Mouse (Mus musculus): ENCODE measurements around the gene Tpte.

Tpte gene

DNA sequence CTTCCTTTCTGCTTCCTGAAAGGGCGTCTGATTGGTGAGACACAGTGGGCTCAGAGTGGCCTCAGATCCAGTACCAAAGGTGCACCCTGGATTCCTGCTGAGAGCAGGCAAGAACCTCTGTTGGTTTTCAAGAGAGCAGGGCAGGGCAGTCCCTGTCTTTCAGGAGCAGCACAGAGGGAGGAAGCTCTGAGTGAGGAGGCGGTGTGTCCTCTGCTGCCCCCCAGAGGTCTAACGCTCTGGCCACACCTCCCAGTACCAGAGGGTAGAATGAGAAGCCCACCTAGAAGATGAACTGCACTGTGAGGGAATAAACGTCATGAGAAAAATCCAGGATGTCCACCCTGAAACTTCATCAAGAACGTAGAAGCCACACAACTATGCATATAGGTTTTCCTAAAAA is 93.7 kb downstream of the Tpte start:
- no peak for DNase-seq (ENCODE audit: low read depth, low spot score)

DNA sequence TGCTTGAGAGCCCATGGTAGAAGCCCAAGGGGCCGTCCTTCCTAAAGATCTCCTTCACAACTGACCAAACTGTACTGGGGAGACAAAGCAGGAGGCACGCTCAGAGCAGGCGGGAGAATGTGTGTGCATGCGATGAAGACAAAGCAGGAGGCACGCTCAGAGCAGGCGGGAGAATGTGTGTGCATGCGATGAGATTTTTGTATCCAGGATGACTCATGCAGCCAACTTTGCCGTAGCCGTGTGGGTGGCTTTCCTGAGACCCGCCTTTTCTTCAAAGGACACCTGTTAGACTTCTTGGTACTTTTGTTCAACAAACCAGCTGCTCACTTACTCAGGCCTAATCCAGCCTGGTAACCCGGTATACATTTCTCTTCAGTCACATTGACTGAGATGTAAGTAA is 97.7 kb downstream of the Tpte start:
- no peak for DNase-seq (ENCODE audit: low read depth, low spot score)

DNA sequence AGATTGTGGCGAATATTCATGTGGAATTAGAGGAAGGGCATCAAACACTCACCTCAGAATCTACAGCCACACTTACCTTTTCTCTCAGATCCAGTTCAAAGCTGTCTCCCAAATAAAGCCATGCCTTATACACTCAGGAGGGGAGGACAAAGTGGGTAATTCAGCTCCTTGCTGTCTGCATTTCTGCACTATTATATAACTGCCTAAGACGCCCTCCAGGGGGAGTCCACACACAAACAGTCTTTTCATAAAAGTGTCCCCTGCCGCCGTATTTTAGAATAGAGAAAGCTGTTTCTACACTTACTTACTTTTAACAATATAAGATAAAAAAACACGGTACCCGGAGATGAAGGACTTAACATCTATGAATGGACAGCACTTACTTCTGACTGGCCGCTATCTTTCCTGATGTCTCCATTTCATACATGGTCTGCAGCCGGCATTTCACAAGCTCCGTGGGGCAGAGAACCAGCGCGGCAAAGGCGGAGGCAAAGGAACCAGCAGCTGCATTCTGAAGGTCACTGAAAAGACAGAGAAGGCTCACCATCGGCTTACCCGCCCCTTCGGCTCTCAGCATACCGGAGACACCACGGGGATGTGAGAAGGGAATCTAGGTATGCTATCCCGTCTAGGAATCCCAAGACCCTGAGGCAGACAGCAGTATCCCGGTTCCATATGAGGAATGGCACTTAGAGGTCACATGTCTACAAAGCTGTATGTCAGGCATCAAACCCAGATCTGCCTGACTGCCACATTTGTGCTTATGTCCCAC is 99.8 kb downstream of the Tpte start:
- DNase-seq (ENCODE audit: low read depth, low spot score): no peak

DNA sequence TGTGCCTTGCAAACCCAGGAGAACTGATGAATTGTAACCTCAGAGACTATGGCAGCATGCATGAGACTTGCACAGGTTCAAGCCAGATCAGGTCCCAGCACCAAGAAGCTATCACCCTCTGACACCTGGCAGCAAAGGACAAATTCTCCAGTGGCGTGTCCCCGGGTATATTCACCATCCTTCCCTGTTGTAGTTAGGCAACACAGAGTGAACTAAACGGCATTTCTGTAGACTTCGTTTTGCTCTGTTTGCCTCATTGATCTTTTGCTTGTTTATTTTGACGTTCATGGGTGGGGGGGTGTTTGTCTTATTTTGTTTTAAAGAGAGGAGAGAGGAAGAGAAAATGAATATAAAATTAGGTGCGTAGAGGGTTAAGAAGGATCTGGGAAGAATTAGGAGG is 101.9 kb downstream of the Tpte start:
- DNase-seq (ENCODE audit: low read depth, low spot score): no peak

DNA sequence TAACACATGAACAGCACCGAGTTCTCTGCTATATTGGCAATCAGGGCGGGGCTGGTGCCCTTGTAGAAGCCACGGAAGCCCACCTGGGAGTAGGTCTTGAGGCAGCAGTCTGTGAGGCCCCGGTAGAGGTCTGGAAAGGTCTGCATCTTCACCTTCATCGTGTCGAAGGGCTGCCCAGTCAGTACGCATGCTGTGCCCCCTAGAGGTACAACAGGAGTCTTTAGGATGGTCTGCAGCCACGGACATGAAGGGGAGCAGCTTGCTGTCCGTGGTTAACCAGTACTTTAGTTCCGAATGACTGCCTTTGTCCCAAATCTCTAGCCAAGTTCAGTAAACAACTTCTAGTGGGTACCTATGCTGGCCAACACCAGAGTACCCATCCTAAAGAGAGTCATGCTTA is 106.6 kb downstream of the Tpte start:
- DNase-seq (ENCODE audit: low read depth, low spot score): no peak

DNA sequence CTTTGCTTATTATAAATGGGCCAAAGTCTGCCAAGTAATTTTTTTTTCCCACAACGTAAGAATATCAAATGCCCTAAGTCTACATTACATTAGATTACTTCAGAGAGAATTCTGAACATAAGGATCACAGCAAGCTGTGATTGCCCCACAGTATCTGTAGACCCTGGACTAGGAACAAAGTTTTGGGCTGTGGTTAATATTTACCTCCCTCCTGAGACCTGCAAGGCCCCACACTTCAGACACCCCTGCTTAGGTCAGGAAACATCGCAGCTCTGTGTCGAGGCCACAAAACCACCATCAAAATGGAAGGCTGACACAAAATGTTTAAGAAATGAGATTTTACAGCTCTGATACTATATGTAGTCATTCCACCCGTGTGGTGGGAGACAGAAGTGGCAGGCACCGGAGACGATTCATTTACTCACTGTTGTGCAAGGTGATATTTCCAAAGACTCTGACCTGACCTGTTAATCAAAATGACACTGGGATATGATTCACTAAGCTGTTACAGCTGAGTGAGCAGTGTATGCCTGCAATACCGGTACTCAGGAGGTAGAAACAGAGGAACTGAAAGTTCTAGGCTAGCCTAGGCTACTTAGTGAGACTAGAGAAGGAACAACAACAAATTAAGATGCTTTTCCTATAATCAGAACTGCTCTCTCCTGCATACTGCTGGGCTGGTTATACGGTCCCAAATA is 107.7 kb downstream of the Tpte start:
- DNase-seq (ENCODE audit: low read depth, low spot score): no peak

DNA sequence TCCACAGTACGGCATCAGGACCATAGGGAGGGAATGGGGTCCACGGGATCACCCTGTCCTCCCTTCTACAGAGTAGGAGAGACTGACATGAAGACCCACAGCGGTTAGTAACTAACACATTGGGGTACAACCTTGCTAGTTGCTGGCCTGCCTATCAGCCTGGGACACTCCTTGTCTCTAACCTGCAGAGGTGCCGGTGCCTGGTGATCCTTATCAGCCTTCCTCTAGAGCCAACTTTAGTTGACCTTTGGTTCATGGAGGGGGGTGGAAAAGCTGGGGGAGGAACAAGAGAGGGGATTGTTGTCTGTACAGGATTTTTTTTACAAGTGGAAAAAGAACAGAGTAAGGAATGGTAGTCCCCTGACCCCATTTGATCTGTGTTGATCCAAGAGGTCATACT is 111.2 kb downstream of the Tpte start:
- no peak for DNase-seq (ENCODE audit: low read depth, low spot score)

DNA sequence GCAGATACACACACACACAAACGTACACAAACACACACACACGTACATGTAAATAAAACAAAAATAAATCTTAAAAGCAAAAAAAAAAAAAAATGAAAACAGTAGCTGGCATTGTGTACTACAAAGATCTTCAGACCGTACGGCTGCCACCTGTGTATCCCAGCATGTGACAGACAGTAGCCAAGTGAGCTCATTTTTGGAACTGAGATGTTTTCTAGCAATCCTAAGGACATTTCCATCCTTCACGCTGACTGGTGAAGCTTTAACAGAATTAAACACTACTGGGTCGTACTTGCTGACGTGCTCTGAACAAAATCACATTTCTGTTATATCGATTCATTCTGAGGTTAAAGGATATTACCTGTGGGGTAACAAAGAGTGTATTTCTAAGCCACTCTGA is 112.0 kb downstream of the Tpte start:
- no peak for DNase-seq (ENCODE audit: low read depth, low spot score)

DNA sequence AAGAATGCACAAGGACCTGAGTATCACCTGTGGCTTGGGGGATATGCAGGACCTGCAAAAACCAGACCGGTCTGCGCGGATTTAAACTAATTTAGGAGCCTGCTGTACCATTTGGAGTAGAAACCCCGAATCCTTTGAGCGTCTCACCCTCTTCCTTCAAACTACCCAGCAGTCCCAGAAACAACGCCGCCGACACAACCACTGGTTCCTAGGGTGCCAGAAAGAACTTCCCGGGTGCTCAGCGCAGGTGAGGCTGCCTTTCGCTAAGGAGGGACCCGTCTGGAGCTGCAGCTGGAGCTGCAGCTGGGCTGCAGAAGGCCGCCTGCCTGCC is 114.5 kb downstream of the Tpte start:
- no peak for DNase-seq (ENCODE audit: low read depth, low spot score)

DNA sequence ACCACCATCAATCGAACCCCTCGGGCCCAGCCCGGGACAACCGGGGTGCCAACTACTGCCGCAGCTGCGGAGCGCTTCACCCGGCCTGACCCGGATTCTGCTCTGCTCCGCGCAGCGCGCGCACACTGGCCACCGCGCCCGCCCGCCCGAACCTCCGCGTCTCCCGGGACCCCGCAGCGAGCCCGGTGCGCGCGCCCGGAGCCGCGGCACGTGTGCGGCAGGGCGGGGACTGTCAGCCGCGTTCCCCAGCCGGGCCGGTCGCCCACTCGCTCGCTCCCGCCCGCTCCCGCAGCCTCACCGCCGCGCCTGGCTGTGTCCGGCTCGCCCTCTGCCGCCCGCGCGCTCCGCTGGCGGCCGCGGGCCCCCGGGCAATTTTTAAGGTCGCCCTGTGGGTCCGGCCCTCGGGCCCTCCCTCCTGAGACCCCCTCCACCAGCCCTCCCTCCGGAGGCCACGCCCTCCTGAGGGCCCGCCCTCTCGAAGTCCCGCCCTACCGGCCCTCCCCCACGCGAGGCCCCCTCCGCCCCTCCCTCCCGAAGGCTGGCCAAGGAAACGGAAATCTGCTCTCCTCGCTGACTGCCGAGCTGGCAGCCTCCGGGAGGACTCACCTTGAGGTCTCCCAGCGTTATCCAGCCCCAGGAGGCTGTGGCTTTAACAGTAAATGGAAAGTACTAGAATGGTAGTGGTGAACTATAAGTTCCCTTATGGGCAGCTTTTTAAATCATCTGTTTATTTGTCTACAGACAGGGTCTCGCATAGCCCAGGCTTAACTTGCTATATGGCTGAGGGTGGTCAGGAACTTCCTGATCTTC is 115.1 kb downstream of the Tpte start, which contains the start of gene Slc25a15:
Gene Slc25a15, minus strand, starts transcription at position 456 of the 810 bp plus-strand sequence.
- DNase-seq (ENCODE audit: low read depth, low spot score): peak; percentile 17

DNA sequence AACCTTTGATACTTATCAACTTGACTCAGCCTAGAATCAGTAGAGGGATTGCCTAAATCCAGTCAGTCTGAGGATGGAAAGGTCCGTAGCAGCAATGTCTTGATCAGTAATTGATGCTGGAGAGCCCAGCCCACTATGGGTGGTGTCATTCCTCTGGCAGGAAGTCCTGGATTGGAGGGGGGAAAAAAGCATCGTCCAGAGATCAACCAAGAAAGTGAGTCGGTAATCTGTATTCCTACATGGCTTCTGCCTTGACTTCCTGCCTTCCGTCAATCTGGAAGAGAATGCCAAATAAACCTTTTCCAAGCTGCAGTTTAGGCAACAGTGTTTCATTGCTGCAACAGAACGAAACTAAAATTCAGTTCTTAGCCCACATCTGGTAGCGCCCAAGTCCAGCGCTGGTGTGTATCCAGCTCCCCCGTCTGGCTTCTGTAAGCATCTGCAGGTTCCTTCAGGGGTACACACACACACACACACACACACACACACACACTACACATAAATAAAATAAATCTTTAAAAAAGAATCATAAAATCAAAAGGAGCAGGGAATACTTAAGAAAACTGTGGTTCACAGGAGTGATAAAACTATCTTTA is 116.1 kb downstream of the Tpte start:
- no peak for DNase-seq (ENCODE audit: low read depth, low spot score)

DNA sequence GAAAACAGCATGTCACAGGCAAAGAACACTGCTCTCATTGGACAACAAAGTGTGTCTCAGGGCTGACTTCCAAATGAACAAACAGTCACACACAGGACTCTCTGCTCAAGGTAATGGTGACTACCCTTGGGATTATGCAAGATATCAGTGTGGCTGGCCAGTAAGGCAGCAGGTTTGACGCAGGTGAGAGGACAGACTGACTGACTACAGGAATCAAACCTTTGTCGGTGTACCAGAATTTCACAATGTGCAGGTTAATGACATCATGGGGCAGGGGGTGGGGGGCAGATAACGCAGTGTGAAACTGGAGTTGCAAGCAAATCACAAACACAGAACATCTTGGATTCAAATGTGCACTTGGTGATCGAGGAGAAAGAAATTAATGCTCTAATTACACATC is 117.4 kb downstream of the Tpte start:
- DNase-seq (ENCODE audit: low read depth, low spot score): no peak

DNA sequence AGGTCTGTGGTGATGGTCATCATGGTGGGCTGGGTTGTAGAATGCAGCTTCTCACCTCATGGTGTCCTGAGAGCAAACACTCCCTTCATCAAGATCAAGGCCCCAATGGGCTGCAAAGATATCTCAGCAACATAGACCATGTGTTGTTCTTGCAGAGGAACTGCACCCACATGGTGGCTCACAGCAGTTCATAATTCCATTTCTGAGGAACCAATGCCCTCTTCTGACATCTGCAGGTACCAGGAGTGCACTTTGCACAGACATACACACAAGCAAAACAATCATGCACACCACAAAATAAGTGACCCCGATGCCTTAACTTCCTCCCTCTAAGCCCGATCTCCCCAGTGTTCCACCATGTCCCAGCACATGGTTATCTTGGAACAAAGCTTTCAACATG is 120.0 kb downstream of the Tpte start:
- DNase-seq (ENCODE audit: low read depth, low spot score): no peak

DNA sequence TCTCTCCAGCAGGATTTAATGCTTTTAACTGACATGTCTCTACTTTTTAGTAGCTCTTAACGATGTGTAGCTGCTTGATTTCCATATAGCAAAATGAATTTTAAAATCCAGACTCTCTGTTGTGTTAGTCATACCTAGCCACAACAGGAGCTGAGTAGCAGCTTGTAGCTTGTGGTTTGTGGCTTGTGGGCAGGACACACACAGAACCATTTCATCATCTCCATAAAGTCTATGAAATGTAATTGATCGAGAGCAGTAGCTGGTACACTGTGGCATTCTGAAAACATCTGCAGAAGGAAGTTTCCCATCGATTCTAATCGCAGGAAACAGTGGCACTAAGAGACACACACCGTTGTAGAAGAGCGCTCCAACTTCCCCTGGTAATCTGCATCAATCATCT is 122.5 kb downstream of the Tpte start:
- DNase-seq (ENCODE audit: low read depth, low spot score): no peak

DNA sequence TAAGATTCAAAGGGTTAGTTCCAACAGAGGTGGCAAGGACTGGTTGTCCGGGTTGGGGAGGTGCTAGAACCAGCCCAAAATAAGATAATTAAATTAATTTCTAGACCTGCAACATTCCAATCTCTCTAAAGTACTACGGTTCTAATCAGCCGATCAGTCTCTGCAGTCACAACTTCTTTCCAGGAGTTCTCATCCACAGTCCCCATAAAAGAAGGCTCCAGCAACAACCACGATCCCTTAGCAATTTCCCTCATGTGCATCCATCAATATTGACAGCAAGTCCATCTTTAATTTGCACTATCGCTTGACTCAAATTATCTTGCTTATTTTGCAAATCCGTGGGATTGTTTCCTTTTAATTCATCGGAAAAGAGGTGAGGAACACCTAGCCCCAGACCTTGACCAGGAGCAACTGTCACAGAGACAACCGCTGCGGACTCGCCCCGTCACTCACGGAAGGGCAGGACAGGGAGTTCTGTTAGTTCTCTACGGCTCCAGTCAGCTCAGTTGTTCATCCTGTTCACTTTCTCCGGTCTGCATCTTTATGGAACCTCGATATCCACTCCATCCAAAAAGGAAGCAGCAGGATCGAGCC is 127.5 kb downstream of the Tpte start:
- DNase-seq (ENCODE audit: low read depth, low spot score): no peak

DNA sequence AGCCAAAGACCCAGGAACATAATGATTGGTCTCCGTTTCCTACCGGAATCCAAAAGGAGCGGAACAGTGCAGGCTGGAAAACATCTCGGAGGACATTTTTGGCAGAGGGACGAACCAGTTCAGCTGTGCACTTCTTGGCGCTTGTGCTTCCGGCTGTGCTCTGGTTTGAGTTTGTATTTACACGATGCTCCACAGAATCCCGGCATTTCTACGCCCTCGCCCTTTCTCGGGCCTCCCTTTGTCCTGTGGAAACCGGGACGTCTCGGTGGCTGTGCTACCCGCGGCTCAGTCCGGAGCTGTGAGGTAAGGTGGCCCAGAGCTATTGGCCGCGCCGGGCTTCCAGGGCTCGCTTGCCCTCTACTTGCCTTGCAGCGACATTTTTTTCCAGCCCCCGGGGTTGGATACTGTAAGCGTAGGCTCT is 128.1 kb downstream of the Tpte start, which contains the start of gene Mrps31:
Gene Mrps31, plus strand, starts transcription at position 80 of the 421 bp plus-strand sequence.
- peak; percentile 80 for DNase-seq (ENCODE audit: low read depth, low spot score)

DNA sequence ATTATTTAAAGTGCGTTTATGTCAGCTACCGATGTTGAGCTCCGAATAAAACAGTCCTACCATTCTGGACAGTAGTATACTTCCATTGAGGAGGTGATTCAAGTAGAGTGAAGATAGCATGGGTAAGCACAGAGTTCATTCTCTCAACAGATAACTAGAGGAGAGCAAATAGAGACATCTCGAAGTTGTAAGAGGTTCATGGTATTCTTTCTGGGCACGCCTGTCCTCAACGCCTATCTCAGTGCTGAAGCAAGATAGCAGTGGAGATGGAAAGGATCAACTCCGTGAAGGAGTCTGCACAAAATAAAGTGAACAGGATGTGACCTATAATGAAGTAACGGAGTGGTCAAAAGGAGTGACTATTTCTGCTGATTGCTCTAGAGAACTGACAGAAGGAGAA is 128.7 kb downstream of the Tpte start:
- peak; percentile 16 for DNase-seq (ENCODE audit: low read depth, low spot score)
